Mouse (Mus musculus): ENCODE measurements around the gene Ebf1.
"Not testable (repeated sequence)": the region's sequence is repeated elsewhere in the genome, so short reads cannot be mapped to it uniquely, and the experiment has no call there.

Ebf1 gene

GRCm38 (mm10) chr11:44616788-44617712 lies at the start of gene Ebf1:
TSS of gene Ebf1 (plus strand) at chr11:44617317.
- peak; percentile 79 to 84 for DNase-seq (ENCODE audit: low spot score in 2 of 2)

GRCm38 (mm10) chr11:44570336-44570735 lies 46.8 kb upstream of the Ebf1 start:
- DNase-seq (ENCODE audit: low spot score in 2 of 2): not testable (repeated sequence)

GRCm38 (mm10) chr11:44572781-44573180 lies 44.3 kb upstream of the Ebf1 start:
- no peak for DNase-seq (ENCODE audit: low spot score in 2 of 2)

GRCm38 (mm10) chr11:44573396-44573795 lies 43.7 kb upstream of the Ebf1 start:
- no peak for DNase-seq (ENCODE audit: low spot score in 2 of 2)

GRCm38 (mm10) chr11:44574391-44574790 lies 42.7 kb upstream of the Ebf1 start:
- DNase-seq (ENCODE audit: low spot score in 2 of 2): no peak

GRCm38 (mm10) chr11:44574820-44575219 lies 42.3 kb upstream of the Ebf1 start:
- no peak for DNase-seq (ENCODE audit: low spot score in 2 of 2)

- DNase-seq (ENCODE audit: low spot score in 2 of 2): peak; percentile 74 to 85
Observed at GRCm38 (mm10) chr11:44577911-44578310, 39.2 kb upstream of the Ebf1 start.

- peak; percentile 70 to 85 for DNase-seq (ENCODE audit: low spot score in 2 of 2)
Observed at GRCm38 (mm10) chr11:44581277-44581683, 35.8 kb upstream of the Ebf1 start.

- DNase-seq (ENCODE audit: low spot score in 2 of 2): peak; percentile 48 to 86
Observed at GRCm38 (mm10) chr11:44586047-44586696, 30.9 kb upstream of the Ebf1 start.

GRCm38 (mm10) chr11:44593016-44593415 lies 24.1 kb upstream of the Ebf1 start:
- DNase-seq (ENCODE audit: low spot score in 2 of 2): no peak

GRCm38 (mm10) chr11:44594768-44595167 lies 22.3 kb upstream of the Ebf1 start:
- DNase-seq (ENCODE audit: low spot score in 2 of 2): no peak

- no peak for DNase-seq (ENCODE audit: low spot score in 2 of 2)
Observed at GRCm38 (mm10) chr11:44606881-44607280, 10.2 kb upstream of the Ebf1 start.

- no peak for DNase-seq (ENCODE audit: low spot score in 2 of 2)
Observed at GRCm38 (mm10) chr11:44608646-44609045, 8.5 kb upstream of the Ebf1 start.

- DNase-seq (ENCODE audit: low spot score in 2 of 2): peak; percentile 51 to 78
Observed at GRCm38 (mm10) chr11:44610971-44611781, 5.9 kb upstream of the Ebf1 start.

- no peak for DNase-seq (ENCODE audit: low spot score in 2 of 2)
Observed at GRCm38 (mm10) chr11:44612156-44612555, 5.0 kb upstream of the Ebf1 start.

- DNase-seq (ENCODE audit: low spot score in 2 of 2): no peak
Observed at GRCm38 (mm10) chr11:44612681-44613410, 4.3 kb upstream of the Ebf1 start.

- DNase-seq (ENCODE audit: low spot score in 2 of 2): no peak
Observed at GRCm38 (mm10) chr11:44613411-44614180, 3.5 kb upstream of the Ebf1 start.

- no peak for DNase-seq (ENCODE audit: low spot score in 2 of 2)
Observed at GRCm38 (mm10) chr11:44616078-44616787, 884 bp upstream of the Ebf1 start.

GRCm38 (mm10) chr11:44617734-44618586 lies 843 bp downstream of the Ebf1 start:
- DNase-seq (ENCODE audit: low spot score in 2 of 2): peak in 1 of 2 experiments; percentile 30

Measured in thymus, postnatal 10 days (tissue).